Mouse (Mus musculus) lung, postnatal 0 days (tissue): ENCODE results near the gene Hpn. TPM values are rescaled to one million over a fixed set of nuclear protein-coding genes. Genes with fewer than 3 reads are reported as not detected.

ENCODE experiments used
- ATAC-seq: fragments of 200-750 bp; cut with Nextera tagmentation; 2 replicates; pipeline ENCODE4 v1.8.0; 2017; ENCODE audit warnings: moderate library complexity
- DNase-seq: peaks from one replicate; pipeline ENCODE4 v3.0.0-alpha.2; 2016; ENCODE audit warnings: low spot score
- H3K27ac ChIP-seq: fragments of 300-500 bp; sonication (generic); 2 replicates; pipeline ENCODE4 v1.5.1; 2014; ENCODE audit warnings: antibody characterized with exemption, mild to moderate bottlenecking, low read length, mixed read lengths
- H3K27me3 ChIP-seq: fragments of 300-500 bp; sonication (generic); replicated peaks from 2 replicates; pipeline ENCODE4 v1.6.1; 2014; ENCODE audit warnings: low read length, mixed read lengths; ENCODE audit not compliant: insufficient read depth
- H3K36me3 ChIP-seq: fragments of 300-500 bp; sonication (generic); 2 replicates; pipeline ENCODE4 v1.6.1; 2014; ENCODE audit warnings: low read length, mixed read lengths; ENCODE audit not compliant: insufficient read depth
- H3K4me1 ChIP-seq: fragments of 300-500 bp; sonication (generic); 2 replicates; pipeline ENCODE4 v1.6.1; 2014; ENCODE audit warnings: antibody characterized with exemption, low read depth, low read length, mixed read lengths; ENCODE audit not compliant: insufficient read depth
- H3K4me2 ChIP-seq: fragments of 300-500 bp; sonication (generic); replicated peaks from 2 replicates; pipeline ENCODE4 v1.6.1; 2014; ENCODE audit warnings: low read depth, mild to moderate bottlenecking, low read length, moderate library complexity, mixed read lengths
- H3K4me3 ChIP-seq: fragments of 300-500 bp; sonication (generic); 2 replicates; pipeline ENCODE4 v1.5.1; 2014; ENCODE audit warnings: low read depth, low read length
- H3K9ac ChIP-seq: fragments of 300-500 bp; sonication (generic); replicated peaks from 2 replicates; pipeline ENCODE4 v1.6.1; 2014; ENCODE audit warnings: low read depth, mild to moderate bottlenecking
- H3K9me3 ChIP-seq: fragments of 300-500 bp; sonication (generic); 2 replicates; pipeline ENCODE4 v1.6.1; 2016; ENCODE audit warnings: low read length, mixed read lengths
- CTCF ChIP-seq: IDR thresholded peaks from 2 replicates; pipeline ENCODE4 v1.5.1; 2016; ENCODE audit warnings: antibody characterized with exemption, mild to moderate bottlenecking
- EP300 ChIP-seq: IDR thresholded peaks from 2 replicates; pipeline ENCODE4 v1.6.1; 2016; ENCODE audit warnings: antibody characterized with exemption, mild to moderate bottlenecking, control low read depth
- WGBS: fragments of 180-500 bp; shearing (Covaris S2); extraction: QIAGEN DNeasy Blood & Tissue Kit; methylation state at CpG from one replicate; pipeline ENCODE4 v1.1.7; 2014; 5-methylcytosine and 5-hydroxymethylcytosine counted together
- polyA plus RNA-seq: library from polyadenylated mRNA; unstranded; fragments of >200 nt; fragmentation: Nextera tagmentation; extraction: Ambion mirVana; gene quantifications from 2 replicates; pipeline ENCODE4 v1.2.1, GENCODE M21; 2015

Gene Hpn
- 19.5 and 20.5 TPM in 2 replicates for polyA plus RNA-seq

GRCm38 (mm10) chr7:31115182-31115581 is at the start of gene Hpn:
Hpn (minus strand) TSS chr7:31115290.
- H3K36me3 ChIP-seq, result no peaks in the 10 kb centered on the region
- ATAC-seq, result peak; percentile 92
- peak within 1 kb of the TSS; percentile 22 for H3K27ac ChIP-seq
- H3K4me1 ChIP-seq, result peaks cover 5% of the 10 kb centered on the region
- WGBS, result 18% methylated on average over 14 of the region's 15 CpGs
- H3K4me3 ChIP-seq, result peak within 1 kb of the TSS; percentile 6; the same call in 1 of the 2 replicates
- peak within 1 kb of the TSS; percentile 45 for H3K4me2 ChIP-seq
- DNase-seq, result peak; percentile 70
- H3K9me3 ChIP-seq, result no peaks in the 10 kb centered on the region
- H3K9ac ChIP-seq, result peak within 1 kb of the TSS; percentile 8; the same call in 1 of the 2 replicates
- H3K27me3 ChIP-seq, result no peaks in the 10 kb centered on the region
- no peak for TF ChIP-seq CTCF
- no peak for TF ChIP-seq EP300

- no peaks in the 10 kb centered on the region for H3K4me1 ChIP-seq
- no peaks in the 10 kb centered on the region for H3K36me3 ChIP-seq
- no peak for TF ChIP-seq CTCF
- no peak for TF ChIP-seq EP300
- H3K9ac ChIP-seq, result no peak overlapping the region
- no peak for ATAC-seq
- DNase-seq, result no peak
- no peak overlapping the region for H3K27ac ChIP-seq
- H3K9me3 ChIP-seq, result no peaks in the 10 kb centered on the region
- no peaks in the 10 kb centered on the region for H3K27me3 ChIP-seq
- 24% methylated on average over 1 of the region's 1 CpGs for WGBS
- H3K4me3 ChIP-seq, result no peak overlapping the region
- H3K4me2 ChIP-seq, result no peak overlapping the region
These were observed 49.7 kb upstream of the Hpn start for GRCm38 (mm10) chr7:31164748-31165147.

GRCm38 (mm10) chr7:31163666-31164577 is 48.8 kb upstream of the Hpn start:
- Histone ChIP-seq H3K9ac (no peak overlapping the region), H3K36me3 (no peaks in the 10 kb centered on the region), H3K4me2 (no peak overlapping the region), H3K9me3 (no peaks in the 10 kb centered on the region), H3K4me3 (no peak overlapping the region), H3K27ac (no peak overlapping the region), H3K27me3 (no peaks in the 10 kb centered on the region), H3K4me1 (no peaks in the 10 kb centered on the region)
- DNase-seq (no peak), ATAC-seq (no peak)
- WGBS, result 67% methylated on average over 3 of the region's 3 CpGs
- no peak for TF ChIP-seq EP300
- no peak for TF ChIP-seq CTCF

GRCm38 (mm10) chr7:31162324-31162723 is 47.2 kb upstream of the Hpn start:
- Histone ChIP-seq H3K4me3 (no peak overlapping the region), H3K27me3 (no peaks in the 10 kb centered on the region), H3K9ac (no peak overlapping the region), H3K9me3 (no peaks in the 10 kb centered on the region), H3K27ac (no peak overlapping the region), H3K4me2 (no peak overlapping the region), H3K4me1 (no peaks in the 10 kb centered on the region), H3K36me3 (no peaks in the 10 kb centered on the region)
- no peak for ATAC-seq
- DNase-seq, result no peak
- TF ChIP-seq CTCF, result no peak
- no peak for TF ChIP-seq EP300
- whole genome bisulfite sequencing, result 41% methylated on average over 11 of the region's 11 CpGs

GRCm38 (mm10) chr7:31161831-31162230 is 46.7 kb upstream of the Hpn start:
- no peak for ATAC-seq
- DNase-seq, result no peak
- H3K4me2 ChIP-seq, result no peak overlapping the region
- H3K27me3 ChIP-seq, result no peaks in the 10 kb centered on the region
- H3K4me3 ChIP-seq, result no peak overlapping the region
- TF ChIP-seq EP300, result no peak
- TF ChIP-seq CTCF, result no peak
- H3K9me3 ChIP-seq, result no peaks in the 10 kb centered on the region
- no peak overlapping the region for H3K27ac ChIP-seq
- WGBS, result 59% methylated on average over 3 of the region's 3 CpGs
- H3K4me1 ChIP-seq, result no peaks in the 10 kb centered on the region
- no peak overlapping the region for H3K9ac ChIP-seq
- no peaks in the 10 kb centered on the region for H3K36me3 ChIP-seq

- 75% methylated on average over 3 of the region's 3 CpGs for WGBS
- H3K9me3 ChIP-seq, result no peaks in the 10 kb centered on the region
- H3K27me3 ChIP-seq, result no peaks in the 10 kb centered on the region
- ATAC-seq (no peak), DNase-seq (no peak)
- no peaks in the 10 kb centered on the region for H3K4me1 ChIP-seq
- H3K4me3 ChIP-seq, result no peak overlapping the region
- H3K4me2 ChIP-seq, result no peak overlapping the region
- no peak overlapping the region for H3K9ac ChIP-seq
- no peak overlapping the region for H3K27ac ChIP-seq
- no peaks in the 10 kb centered on the region for H3K36me3 ChIP-seq
- no peak for TF ChIP-seq EP300
- TF ChIP-seq CTCF, result no peak
These were observed 46.2 kb upstream of the Hpn start for GRCm38 (mm10) chr7:31161246-31161645.
